Mouse (Mus musculus) neural tube, embryonic 10.5 days (tissue): ENCODE data around the gene Ap2a1.

ENCODE experiments used
- DNase-seq: peaks from one replicate; pipeline ENCODE4 v3.0.0-alpha.2; 2017; ENCODE audit warnings: low spot score; ENCODE audit errors: extremely low spot score

Ap2a1 gene

GRCm38 (mm10) chr7:44850789-44851624 lies 78.3 kb downstream of the Ap2a1 start:
- DNase-seq: no peak
